Mouse (Mus musculus): Measurements from ENCODE around the gene Atg4d.
"Not testable (repeated sequence)": the region's sequence is repeated elsewhere in the genome, so short reads cannot be mapped to it uniquely, and the experiment has no call there.

Gene Atg4d

DNA sequence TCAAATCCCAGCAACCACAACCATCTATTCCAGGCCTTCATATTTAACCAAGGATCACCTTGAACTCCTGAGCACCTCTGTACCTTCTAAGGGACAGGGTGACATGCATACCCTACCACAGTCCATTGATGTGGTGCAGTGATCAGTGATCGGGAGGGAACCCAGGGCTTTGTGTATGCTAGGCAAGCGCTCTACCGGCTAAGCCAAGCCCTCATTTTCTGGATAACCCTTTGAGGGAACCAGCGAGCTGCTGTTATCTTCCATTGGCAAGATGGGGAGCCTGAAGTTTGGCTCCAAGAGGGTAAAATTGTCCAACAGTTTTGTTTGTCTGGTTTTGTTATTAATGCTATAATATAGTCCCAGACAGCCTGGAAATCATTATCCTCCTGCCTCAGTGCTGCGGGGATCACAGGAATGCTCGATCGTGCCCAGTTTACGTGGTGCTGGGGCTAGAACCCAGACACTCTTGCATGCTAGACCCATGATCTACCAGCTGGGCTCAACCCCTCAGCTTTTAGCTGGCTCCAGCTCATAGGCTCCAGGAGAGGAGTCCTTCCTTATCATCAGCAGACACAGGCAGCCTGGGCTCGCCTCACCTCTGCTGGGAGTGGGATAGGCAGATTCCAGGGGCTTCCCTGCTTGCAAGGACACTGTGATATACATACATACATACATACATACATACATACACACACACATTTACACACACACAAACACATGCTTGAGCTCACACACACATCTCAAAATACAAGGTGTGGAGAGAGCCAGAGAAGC is 49.5 kb downstream of the Atg4d start:
- no peak for DNase-seq (ENCODE audit: low spot score)

GRCm38 (mm10) chr9:21315421-21315820 is 50.3 kb downstream of the Atg4d start:
- DNase-seq (ENCODE audit: low spot score), result no peak

GRCm38 (mm10) chr9:21316696-21317095 is 51.6 kb downstream of the Atg4d start:
- DNase-seq (ENCODE audit: low spot score), result no peak

DNA sequence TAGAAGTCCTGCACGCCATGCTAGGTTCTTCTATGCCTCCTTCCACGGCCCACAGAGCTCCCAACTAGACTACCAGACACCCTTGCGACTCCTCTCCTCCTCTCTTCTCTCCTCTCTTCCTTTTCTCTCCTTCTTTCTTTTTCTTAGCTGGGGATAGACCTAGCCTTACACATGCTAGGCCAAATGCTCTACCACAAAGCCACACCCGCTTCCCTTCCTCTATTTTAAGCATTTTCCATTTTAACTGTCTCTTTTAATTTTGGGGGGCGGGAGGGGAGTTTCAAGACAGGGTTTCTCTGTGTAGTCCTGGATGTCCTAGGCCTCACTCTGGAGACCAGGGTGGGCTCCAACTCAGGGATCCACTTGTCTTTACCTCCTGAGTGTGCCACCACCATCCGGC is 53.7 kb downstream of the Atg4d start:
- DNase-seq (ENCODE audit: low spot score), result no peak

- DNase-seq (ENCODE audit: low spot score), result no peak
Observed at GRCm38 (mm10) chr9:21319503-21319902, 54.4 kb downstream of the Atg4d start.

- no peak for DNase-seq (ENCODE audit: low spot score)
Observed at GRCm38 (mm10) chr9:21320280-21320618, 55.2 kb downstream of the Atg4d start.

- peak; percentile 86 for DNase-seq (ENCODE audit: low spot score)
Observed at GRCm38 (mm10) chr9:21320619-21321512, 55.8 kb downstream of the Atg4d start, which contains the start of gene Slc44a2. TSS of gene Slc44a2 (plus strand) at chr9:21320698.

DNA sequence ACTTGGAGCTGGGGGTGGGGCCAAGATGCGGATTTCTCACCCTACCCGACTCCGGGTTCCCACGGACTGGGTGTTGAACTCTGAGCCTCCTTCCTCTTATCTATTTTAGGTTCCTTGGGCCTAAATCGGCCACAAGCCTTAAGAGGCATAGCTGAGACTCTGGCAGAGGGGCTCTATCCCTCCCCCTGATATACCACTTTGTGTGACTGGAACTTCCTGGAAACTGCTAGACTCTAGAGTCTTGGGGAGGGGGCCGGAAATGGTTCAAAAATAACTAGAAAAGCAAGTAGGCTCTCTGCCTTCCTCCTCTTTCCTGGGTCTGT is 56.4 kb downstream of the Atg4d start:
- DNase-seq (ENCODE audit: low spot score), result no peak

GRCm38 (mm10) chr9:21322211-21322916 is 57.3 kb downstream of the Atg4d start:
- DNase-seq (ENCODE audit: low spot score), result no peak

DNA sequence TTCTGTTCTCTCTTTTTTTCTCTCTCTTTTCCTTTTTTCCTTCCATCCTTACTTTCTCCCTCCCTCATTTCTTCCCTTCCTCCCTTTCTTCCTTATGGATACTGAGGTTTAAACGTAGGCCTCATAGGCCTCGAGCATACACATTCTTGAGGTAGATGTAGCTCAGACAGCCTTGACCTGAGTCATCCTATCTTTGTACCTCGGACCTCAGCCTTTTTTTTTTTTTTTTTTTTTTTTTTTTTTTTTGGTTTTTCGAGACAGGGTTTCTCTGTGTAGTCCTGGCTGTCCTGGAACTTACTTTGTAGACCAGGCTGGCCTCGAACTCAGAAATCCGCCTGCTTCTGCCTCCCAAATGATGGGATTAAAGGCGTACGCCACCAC is 57.8 kb downstream of the Atg4d start:
- not testable (repeated sequence) for DNase-seq (ENCODE audit: low spot score)

DNA sequence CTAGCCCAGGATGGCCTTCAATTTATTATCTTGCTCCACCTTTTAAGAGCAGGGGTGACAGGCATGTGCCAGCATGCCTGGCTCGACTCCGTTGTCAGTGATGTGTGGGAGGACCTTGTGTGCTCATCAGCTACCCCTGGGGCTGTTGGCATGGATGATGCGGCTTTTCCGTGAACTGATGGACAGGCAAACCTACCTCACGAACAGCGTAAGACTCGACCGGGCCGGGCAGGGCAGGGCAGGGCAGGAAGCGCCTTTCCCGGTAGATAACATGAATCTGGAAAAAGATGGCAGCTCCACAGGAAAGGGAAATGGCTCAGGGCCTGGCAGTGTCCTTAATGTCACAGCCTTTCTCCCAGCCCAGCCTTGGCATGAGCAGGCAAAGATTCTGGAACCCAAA is 59.2 kb downstream of the Atg4d start:
- no peak for DNase-seq (ENCODE audit: low spot score)

Measured in MN1 (cell line).